Mouse (Mus musculus): ENCODE measurements around the gene Fhit. TPM values are rescaled to one million over a fixed set of nuclear protein-coding genes. Genes with fewer than 3 reads are reported as not detected.

Gene Fhit
- total and polyA plus RNA-seq, 2 experiments from 2014 or later = 2.5 to 12.5 TPM

GRCm38 (mm10) chr14:10023382-10023781, 1138.5 kb downstream of the Fhit start:
- no peak for DNase-seq (ENCODE audit: low spot score)
- Histone ChIP-seq H3K4me1 (ENCODE audit: insufficient read depth, low read length) (peaks cover 5% of the 10 kb centered on the region; the same call in 1 of the 2 replicates), H3K27ac (no peak overlapping the region), H3K4me3 (ENCODE audit: low read length) (no peak overlapping the region), H3K9me3 (ENCODE audit: low read length) (0 out of 2 replicates have a peak, but pooled peaks cover 6% of the 10 kb centered on the region), H3K27me3 (ENCODE audit: insufficient read depth, low read length) (no peaks in the 10 kb centered on the region), H3K4me2 (ENCODE audit: low read depth, low read length) (no peak overlapping the region), H3K9ac (replicated peaks; ENCODE audit: low read length) (no peak overlapping the region), H3K36me3 (ENCODE audit: insufficient read depth, low read length) (no peaks in the 10 kb centered on the region)
- TF ChIP-seq CTCF (IDR thresholded peaks at IDR 0.05; ENCODE audit: low read depth) = no peak
- no peak for ATAC-seq
- 74% methylated on average over 2 of the region's 2 CpGs for WGBS

- 26% methylated on average over 2 of the region's 2 CpGs for WGBS
- Histone ChIP-seq H3K9ac (replicated peaks; ENCODE audit: low read length) (0 out of 2 replicates have a peak overlapping the region, but pooled peaks have one; percentile 3), H3K4me1 (ENCODE audit: insufficient read depth, low read length) (peaks cover 5% of the 10 kb centered on the region; the same call in 1 of the 2 replicates), H3K9me3 (ENCODE audit: low read length) (no peaks in the 10 kb centered on the region), H3K27ac (no peak overlapping the region), H3K27me3 (ENCODE audit: insufficient read depth, low read length) (no peaks in the 10 kb centered on the region), H3K36me3 (ENCODE audit: insufficient read depth, low read length) (no peaks in the 10 kb centered on the region), H3K4me3 (ENCODE audit: low read length) (no peak overlapping the region), H3K4me2 (ENCODE audit: low read depth, low read length) (no peak overlapping the region)
- DNase-seq (ENCODE audit: low spot score) (peak; percentile 43), ATAC-seq (0 out of 2 replicates have a peak, but pooled peaks have one; percentile 40)
- no peak for TF ChIP-seq CTCF (IDR thresholded peaks at IDR 0.05; ENCODE audit: low read depth)
Measured at GRCm38 (mm10) chr14:10022304-10022703, 1139.5 kb downstream of the Fhit start.

- H3K36me3 ChIP-seq (ENCODE audit: insufficient read depth, low read length) = no peaks in the 10 kb centered on the region
- no peak for ATAC-seq
- no peaks in the 10 kb centered on the region for H3K27me3 ChIP-seq (ENCODE audit: insufficient read depth, low read length)
Measured at GRCm38 (mm10) chr14:10020400-10021140, 1141.3 kb downstream of the Fhit start.

GRCm38 (mm10) chr14:10013817-10014266, 1148.0 kb downstream of the Fhit start:
- H3K27me3 ChIP-seq (ENCODE audit: insufficient read depth, low read length) = no peaks in the 10 kb centered on the region
- H3K4me1 ChIP-seq (ENCODE audit: insufficient read depth, low read length) = no peaks in the 10 kb centered on the region
- WGBS = 88% methylated on average over 1 of the region's 1 CpGs
- H3K27ac ChIP-seq = no peak overlapping the region
- no peak overlapping the region for H3K9ac ChIP-seq (replicated peaks; ENCODE audit: low read length)
- H3K36me3 ChIP-seq (ENCODE audit: insufficient read depth, low read length) = no peaks in the 10 kb centered on the region
- no peak overlapping the region for H3K4me3 ChIP-seq (ENCODE audit: low read length)
- H3K9me3 ChIP-seq (ENCODE audit: low read length) = no peaks in the 10 kb centered on the region
- no peak for DNase-seq (ENCODE audit: low spot score)
- ATAC-seq = no peak
- no peak for TF ChIP-seq CTCF (IDR thresholded peaks at IDR 0.05; ENCODE audit: low read depth)
- no peak overlapping the region for H3K4me2 ChIP-seq (ENCODE audit: low read depth, low read length)

More at GRCm38 (mm10) chr14:10020400-10021140, 1141.3 kb downstream of the Fhit start:
- DNase-seq (ENCODE audit: low spot score) = peak; percentile 20
- Histone ChIP-seq H3K27ac (no peak overlapping the region), H3K4me2 (ENCODE audit: low read depth, low read length) (no peak overlapping the region), H3K4me3 (ENCODE audit: low read length) (no peak overlapping the region), H3K4me1 (ENCODE audit: insufficient read depth, low read length) (peaks cover 5% of the 10 kb centered on the region; the same call in 1 of the 2 replicates), H3K9me3 (ENCODE audit: low read length) (no peaks in the 10 kb centered on the region), H3K9ac (replicated peaks; ENCODE audit: low read length) (no peak overlapping the region)
- 86% methylated on average over 5 of the region's 5 CpGs for WGBS
- peak; percentile 57 for TF ChIP-seq CTCF (IDR thresholded peaks at IDR 0.05; ENCODE audit: low read depth)

GRCm38 (mm10) chr14:10013003-10013816, 1148.6 kb downstream of the Fhit start:
- no peaks in the 10 kb centered on the region for H3K9me3 ChIP-seq (ENCODE audit: low read length)
- H3K4me1 ChIP-seq (ENCODE audit: insufficient read depth, low read length) = no peaks in the 10 kb centered on the region
- no peak for TF ChIP-seq CTCF (IDR thresholded peaks at IDR 0.05; ENCODE audit: low read depth)
- H3K36me3 ChIP-seq (ENCODE audit: insufficient read depth, low read length) = no peaks in the 10 kb centered on the region
- H3K27ac ChIP-seq = no peak overlapping the region
- WGBS = 64% methylated on average over 7 of the region's 7 CpGs
- H3K9ac ChIP-seq (replicated peaks; ENCODE audit: low read length) = no peak overlapping the region
- H3K4me2 ChIP-seq (ENCODE audit: low read depth, low read length) = no peak overlapping the region
- ATAC-seq (no peak), DNase-seq (ENCODE audit: low spot score) (no peak)
- H3K4me3 ChIP-seq (ENCODE audit: low read length) = no peak overlapping the region
- no peaks in the 10 kb centered on the region for H3K27me3 ChIP-seq (ENCODE audit: insufficient read depth, low read length)

- ATAC-seq (no peak), DNase-seq (ENCODE audit: low spot score) (no peak)
- Histone ChIP-seq H3K4me1 (ENCODE audit: insufficient read depth, low read length) (no peaks in the 10 kb centered on the region), H3K9me3 (ENCODE audit: low read length) (no peaks in the 10 kb centered on the region), H3K27ac (no peak overlapping the region), H3K4me3 (ENCODE audit: low read length) (no peak overlapping the region), H3K36me3 (ENCODE audit: insufficient read depth, low read length) (no peaks in the 10 kb centered on the region), H3K4me2 (ENCODE audit: low read depth, low read length) (no peak overlapping the region), H3K27me3 (ENCODE audit: insufficient read depth, low read length) (no peaks in the 10 kb centered on the region), H3K9ac (replicated peaks; ENCODE audit: low read length) (no peak overlapping the region)
- TF ChIP-seq CTCF (IDR thresholded peaks at IDR 0.05; ENCODE audit: low read depth) = no peak
- 90% methylated on average over 5 of the region's 5 CpGs for WGBS
Measured at GRCm38 (mm10) chr14:10006278-10006677, 1155.6 kb downstream of the Fhit start.

Measured in hindbrain, postnatal 0 days (tissue).